Mouse (Mus musculus) NIH3T3 (cell line): ENCODE results near the gene Tbcd.
A peak's percentile ranks its signal among the peaks of the same experiment; 100 is the strongest.

Experiments used
- DNase-seq: peaks from one replicate; pipeline ENCODE4 v3.0.0-alpha.2; 2012; ENCODE audit warnings: low read depth

Gene Tbcd

DNA sequence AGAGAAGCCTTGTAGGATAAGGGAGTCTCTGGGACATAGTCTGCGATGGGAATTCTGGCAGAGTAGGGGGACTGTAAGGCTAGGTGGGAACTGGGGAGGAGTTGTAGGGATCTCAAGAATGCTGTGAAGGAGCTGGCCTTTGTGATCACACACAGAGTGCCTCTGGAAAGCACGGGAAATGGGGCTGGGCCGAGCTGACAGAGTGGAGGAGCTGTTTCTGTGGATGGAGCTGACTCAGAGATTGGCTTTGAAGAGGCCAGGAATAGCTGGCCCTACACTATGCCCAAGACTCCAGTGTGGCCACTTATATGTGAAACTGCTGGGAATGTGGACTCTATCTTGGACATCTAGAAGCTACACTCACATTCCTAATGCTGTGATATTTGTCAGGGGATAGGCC, 84.8 kb downstream of the Tbcd start:
- DNase-seq, result peak; percentile 30

GRCm38 (mm10) chr11:121542471-121542870, 90.7 kb downstream of the Tbcd start:
- no peak for DNase-seq

GRCm38 (mm10) chr11:121543287-121543856, 91.6 kb downstream of the Tbcd start:
- no peak for DNase-seq

DNA sequence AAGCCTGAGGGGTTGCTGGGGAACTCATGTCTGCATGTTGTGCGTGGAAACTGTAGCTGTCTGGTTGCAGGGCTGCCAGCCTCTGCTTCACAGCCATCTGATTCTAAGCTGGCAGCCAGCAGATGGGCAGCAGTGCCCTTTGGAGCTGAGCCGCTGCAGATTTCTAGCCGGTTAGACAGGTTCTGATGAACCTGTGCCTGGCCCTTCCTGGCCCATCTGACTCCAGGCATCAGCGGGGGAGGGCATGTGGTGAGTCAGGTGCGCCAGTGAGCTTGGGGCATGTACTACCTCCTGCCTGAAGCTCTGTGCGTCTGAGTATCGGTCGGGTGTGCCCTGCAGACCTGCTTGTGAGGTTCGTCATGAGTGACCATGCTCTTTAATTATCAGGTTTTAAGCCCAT, 92.2 kb downstream of the Tbcd start:
- DNase-seq, result no peak

DNA sequence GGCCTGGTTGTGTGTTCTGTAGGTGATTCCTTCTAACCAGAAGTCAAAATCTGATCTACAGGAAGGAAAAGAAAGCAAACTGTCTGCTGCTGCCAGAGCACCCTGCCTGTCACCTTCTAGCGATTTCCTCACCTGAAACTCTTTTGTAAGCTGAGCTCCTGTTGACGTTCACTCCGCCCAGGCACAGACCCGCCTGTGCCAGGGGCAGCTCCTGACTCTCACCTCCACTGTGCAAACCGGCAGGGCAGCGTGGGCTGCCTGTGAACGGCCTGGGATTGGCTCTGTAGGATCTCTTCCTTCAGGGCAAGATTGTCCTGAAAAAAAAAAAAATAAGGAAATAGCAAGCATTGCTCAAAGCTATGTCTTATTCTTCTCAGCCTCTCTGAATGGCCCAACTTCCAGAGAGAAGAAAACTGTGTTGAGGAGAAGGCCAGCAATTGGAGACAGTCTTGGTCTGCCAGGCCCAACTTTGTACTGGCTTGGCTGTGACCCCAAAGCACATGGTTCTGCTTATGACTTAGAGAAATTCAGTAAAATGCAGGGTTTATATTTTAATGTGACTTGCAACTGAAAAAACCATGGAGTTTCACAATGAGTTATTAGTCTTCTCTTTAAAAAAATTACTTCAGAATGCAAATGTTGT, 93.1 kb downstream of the Tbcd start:
- peak; percentile 75 for DNase-seq

- DNase-seq, result no peak
These were observed 93.8 kb downstream of the Tbcd start for GRCm38 (mm10) chr11:121545398-121546034.

GRCm38 (mm10) chr11:121547234-121547633, 95.5 kb downstream of the Tbcd start:
- no peak for DNase-seq

DNA sequence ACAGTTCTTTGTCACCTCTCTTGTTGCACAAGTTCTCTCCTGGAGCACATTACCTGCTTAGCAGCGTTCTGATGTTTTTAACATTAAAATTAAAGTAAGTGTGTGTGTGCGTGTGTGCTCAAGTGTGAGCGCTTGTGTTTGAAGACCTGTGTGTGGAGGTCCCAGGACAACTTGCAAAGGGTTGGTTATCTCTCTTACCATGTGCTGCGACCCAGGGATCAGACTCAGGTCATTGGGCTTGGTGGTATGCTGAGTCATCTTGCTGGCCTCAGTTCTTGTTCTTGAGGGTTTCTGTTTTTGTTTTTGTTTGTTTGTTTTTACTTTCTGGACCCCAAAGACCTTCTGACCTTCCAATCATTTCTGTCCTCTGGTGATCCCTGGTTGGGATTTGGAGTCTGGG, 96.2 kb downstream of the Tbcd start:
- no peak for DNase-seq

GRCm38 (mm10) chr11:121548996-121549842, 97.5 kb downstream of the Tbcd start:
- peak; percentile 36 for DNase-seq

DNA sequence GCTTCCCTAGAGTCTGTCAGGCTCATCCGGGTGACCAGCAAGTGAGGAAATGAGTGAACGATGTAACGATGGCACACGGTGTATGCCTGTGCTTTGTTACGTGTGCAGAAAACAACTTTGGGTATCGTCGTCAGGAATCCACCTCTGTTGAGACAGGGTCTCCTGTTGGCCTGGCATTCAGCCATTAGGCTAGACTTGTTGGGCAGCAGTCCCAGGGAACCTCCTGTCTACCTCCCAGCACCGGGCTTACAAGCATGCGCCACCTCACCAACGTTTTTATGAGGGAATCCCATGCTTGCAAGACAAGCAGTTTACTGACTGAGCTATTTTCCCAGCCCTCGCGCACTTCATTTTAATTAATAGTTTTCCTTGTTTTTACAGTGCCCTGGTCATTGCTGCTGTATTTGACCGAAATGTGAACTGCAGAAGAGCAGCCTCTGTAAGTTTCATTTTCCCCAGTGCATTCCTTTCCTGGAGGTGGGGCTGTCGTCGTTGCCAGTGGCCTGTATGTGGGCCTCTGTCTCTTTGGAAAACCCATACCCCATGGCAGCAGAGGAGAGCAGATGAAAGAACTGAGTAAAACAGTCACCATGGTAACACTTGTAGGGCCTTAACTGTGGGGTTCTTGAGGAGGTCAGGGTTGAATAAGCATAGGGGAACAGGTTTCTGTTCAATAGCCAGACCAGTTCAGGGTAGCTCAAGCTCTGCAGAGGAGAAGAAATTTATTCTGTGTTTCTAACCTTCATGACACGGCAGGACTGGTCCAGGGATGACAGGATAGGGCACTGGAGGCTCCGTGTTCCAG, 98.3 kb downstream of the Tbcd start:
- DNase-seq, result no peak

GRCm38 (mm10) chr11:121551206-121551799, 99.6 kb downstream of the Tbcd start:
- peak; percentile 56 for DNase-seq

DNA sequence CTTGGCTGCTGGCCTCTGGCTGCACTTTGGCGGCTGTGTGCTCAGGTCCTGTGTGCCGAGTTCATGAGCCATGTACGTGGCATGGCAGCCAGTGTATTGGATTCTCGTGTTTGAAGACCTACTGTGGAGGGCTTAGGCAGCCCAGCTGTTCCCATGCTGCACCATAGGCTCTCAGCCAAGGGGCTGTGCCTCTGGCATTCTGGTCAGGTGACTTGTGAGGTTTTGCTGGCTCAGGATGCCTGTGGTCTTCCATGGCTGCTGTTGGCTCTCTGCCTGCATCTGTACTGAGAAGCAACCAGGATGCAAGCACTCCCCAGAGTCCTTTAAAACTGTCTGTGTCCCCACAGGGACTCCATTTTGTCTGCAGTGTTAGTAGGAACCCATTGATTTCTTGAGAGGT, 100.4 kb downstream of the Tbcd start:
- DNase-seq, result peak; percentile 74

DNA sequence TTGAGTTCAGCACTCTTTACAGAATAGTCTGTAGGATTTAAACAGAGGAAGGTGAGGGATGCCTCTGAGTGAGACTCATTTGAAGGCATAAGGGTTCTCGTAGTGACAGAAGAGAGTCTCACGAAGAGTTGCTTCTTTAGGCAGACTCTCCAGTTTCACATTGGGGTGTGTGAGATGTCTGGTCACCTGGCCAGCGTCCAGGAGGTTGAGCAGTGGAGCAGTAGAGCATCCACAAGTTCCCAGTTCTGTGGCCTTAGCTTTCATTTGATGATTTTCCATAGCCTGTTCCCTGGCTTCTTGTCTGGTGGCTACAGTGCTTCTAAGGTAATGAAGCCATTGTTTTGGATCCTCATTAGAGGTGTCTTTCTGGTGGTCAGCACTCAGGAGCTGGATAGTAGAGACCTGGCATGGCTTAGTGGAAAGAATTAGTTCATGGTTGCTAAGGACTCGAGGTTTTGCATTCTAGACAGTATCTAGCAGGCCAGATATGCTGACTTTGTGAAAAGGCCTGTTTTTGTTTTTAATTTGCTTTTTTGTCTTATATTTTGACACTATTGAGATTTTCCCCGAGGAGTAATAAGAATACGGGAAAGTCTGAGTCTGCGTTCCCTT, 101.2 kb downstream of the Tbcd start:
- peak; percentile 47 for DNase-seq

DNA sequence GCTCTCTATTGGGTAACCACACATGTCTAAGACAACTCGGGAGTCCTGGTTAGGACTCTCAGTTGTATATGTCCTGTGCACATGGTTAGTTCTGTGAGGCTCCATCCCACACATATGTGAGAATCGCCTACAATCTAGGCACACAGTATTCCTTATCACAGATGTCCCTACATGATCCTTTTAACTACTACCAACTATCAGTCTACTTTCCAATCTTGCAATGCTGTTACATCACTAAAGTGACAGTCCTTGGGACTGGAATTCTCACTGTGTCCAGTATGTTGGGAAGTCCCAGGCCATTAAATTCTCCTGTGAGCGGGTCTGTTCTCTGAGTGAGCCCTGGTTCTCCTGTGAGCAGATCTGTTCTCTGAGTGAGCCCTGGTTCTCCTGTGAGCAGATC, 101.7 kb downstream of the Tbcd start:
- no peak for DNase-seq

DNA sequence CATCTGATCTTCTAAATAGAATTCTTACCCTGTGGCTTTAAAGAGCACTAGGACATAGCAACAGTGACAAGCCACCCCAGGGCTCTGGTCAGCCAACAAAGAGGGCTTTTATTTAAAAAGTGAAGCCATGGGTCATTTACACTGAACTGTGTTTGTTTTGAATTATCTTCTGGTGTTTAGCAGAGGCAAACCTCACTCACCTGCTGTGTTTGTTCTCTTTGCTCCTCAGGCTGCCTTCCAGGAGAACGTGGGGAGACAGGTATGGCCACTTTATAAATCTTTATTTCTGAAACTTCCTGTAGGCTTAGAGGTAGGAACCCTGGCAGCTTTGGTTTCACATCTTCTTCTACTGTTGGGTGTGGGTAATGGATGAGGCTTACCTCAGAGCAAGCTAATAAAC, 105.0 kb downstream of the Tbcd start:
- no peak for DNase-seq

GRCm38 (mm10) chr11:121557946-121558345, 106.2 kb downstream of the Tbcd start:
- no peak for DNase-seq

DNA sequence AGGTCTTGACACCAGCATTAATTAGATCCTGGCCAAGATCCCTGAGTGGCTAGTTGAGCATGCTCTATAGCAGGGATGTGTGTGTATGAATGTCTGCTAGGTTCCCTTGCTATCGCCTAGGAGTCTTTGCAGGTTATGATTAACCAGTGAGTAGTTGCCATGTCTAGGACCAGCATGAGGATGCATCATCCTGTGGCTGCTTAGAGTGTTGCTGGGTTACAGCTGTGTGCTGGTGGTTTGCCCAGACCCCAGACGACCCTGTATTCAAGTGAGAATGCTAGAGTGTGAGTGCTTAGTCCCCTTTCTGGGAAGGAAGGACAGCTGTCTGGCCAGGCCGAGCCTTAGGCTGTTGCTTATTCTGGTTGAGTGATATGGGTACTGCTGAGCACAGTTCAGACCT, 106.8 kb downstream of the Tbcd start:
- DNase-seq, result no peak

- no peak for DNase-seq
These were observed 108.0 kb downstream of the Tbcd start for GRCm38 (mm10) chr11:121559527-121560293.

DNA sequence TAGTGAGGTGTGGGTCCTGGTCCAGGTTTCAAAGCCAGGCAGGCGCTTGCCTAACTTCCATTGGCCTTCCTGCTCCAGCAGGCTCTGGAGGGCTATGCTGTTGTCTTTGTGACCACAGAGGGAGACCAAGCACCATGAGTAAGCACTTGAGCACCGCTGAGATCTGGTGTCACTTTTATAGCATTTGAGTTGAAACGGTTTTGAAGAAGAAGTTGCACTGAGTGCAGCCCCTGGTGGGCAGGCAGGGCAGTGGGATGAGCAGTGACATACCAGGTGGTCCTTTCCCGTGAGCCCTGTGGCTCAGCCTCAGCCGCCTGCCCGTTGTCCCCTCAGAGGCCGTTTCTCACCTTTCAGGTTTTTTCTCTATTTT, 108.5 kb downstream of the Tbcd start:
- DNase-seq, result no peak

- DNase-seq, result no peak
These were observed 111.6 kb downstream of the Tbcd start for GRCm38 (mm10) chr11:121563312-121563711.
